Mouse (Mus musculus) gastrocnemius, postnatal 36 days (tissue): Measurements from ENCODE around the gene Prkab1. TPM values are rescaled to one million over a fixed set of nuclear protein-coding genes. Genes with fewer than 3 reads are reported as not detected.

Experiments
- DNase-seq, 2 experiments: peaks; one replicate each; pipeline ENCODE4 v3.0.0; 2022
- intact Hi-C: fragments of 180-260 bp; cut with DNase I; formaldehyde crosslinking; loops from one replicate; pipeline ENCODE4 v1.15.1; 2025
- long read RNA-seq, 2 experiments: library from polyadenylated mRNA; stranded (forward); transcript quantifications; one replicate each; pipeline ENCODE4 v2.0.0; 2021
- total RNA-seq, 2 experiments: library from RNA; stranded (reverse); gene quantifications; 2 replicates each; pipeline ENCODE4 v1.2.3; 2021

Prkab1 gene
- total RNA-seq, result 10 to 100 TPM in 1 of 2 experiments, 1 to 10 TPM in 1; 9.5 to 12.6 TPM
- long read RNA-seq, experiment 1, transcript Prkab1-202 (8 exons, 2,026 nt), result major isoform, 7 of 11 reads
- long read RNA-seq, experiment 1, partial matches to known transcripts, result 0 of 11 reads
- long read RNA-seq, experiment 1, other reads (novel, unspliced or antisense), result 1 of 11 reads
- long read RNA-seq, experiment 2, transcript Prkab1-201 (7 exons, 2,089 nt), result major isoform, 7 of 17 reads
- long read RNA-seq, experiment 2, transcript Prkab1-202 (8 exons, 2,026 nt), result major isoform, 7 of 17 reads
- long read RNA-seq, experiment 2, partial matches to known transcripts, result 0 of 17 reads
- long read RNA-seq, experiment 2, other reads (novel, unspliced or antisense), result 2 of 17 reads

DNA sequence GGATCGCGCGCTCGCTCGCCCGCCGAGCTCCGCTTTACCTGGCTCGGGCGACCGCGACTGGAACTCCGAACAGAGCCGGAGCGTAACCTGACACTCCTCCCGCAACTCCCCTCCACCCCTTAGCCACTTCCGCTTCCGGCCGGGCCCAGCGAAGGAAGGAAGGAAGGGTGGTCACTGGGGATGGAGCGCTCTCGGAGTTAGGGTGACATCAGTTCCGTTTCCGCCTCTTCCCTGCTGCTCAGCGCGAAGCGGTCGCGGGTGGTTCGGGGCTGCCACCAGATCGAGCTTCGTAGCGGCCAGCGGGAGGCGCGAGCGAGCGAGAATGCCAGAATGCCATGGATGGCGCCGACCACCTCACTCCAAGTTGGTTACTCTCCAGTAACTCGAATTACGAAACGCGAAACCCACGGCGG is at the start of gene Prkab1:
TSS of gene Prkab1 (minus strand) at position 182 of the 413 bp plus-strand sequence.
- intact Hi-C loops, result loop anchor here (10.0 kb wide), 1 partner anchor 450 kb away; no protein-coding TSS in a partner anchor
- peak; percentile 85 to 91 for DNase-seq

DNA sequence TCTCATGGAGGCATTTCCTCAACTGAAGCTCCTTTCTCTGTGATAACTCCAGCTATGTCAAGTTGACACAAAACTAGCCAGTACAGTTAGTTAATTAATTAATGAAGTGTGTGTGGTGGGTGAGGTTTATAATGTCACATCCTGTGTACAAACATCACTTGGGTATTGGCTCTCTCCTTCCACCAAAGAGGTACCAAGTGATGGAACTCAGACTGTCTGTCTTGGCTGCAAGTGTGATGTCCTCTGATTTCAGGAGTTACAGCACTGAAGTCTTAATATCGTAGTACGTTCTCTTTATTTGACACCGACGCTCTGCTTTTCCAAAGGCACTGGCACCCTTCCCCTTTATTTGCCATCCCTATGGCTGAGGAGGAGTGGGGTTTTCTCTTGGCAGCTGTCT is 45.3 kb upstream of the Prkab1 start:
- intact Hi-C loops, result no loop called here
- DNase-seq, result no peak

DNA sequence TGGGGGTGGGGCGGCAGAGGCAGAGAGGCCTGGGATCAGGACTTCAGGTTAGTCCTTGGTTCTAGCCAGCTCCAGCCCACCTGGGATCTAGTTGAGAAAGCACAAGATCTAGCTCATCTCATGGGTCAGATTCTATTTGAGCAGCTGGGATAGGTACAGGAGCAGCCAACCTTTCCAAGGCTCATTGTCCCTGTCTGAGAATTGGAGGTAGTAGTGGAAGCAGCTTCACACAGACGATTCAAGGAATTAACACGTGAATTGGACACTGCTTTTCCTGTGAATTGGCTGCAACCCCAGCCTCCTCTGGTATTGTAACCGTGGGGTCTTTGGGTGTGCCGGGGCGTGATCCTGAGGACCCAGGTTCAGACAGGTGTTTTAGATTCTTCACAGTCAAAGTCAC is 28.5 kb upstream of the Prkab1 start:
- intact Hi-C loops, result no loop called here
- no peak for DNase-seq

DNA sequence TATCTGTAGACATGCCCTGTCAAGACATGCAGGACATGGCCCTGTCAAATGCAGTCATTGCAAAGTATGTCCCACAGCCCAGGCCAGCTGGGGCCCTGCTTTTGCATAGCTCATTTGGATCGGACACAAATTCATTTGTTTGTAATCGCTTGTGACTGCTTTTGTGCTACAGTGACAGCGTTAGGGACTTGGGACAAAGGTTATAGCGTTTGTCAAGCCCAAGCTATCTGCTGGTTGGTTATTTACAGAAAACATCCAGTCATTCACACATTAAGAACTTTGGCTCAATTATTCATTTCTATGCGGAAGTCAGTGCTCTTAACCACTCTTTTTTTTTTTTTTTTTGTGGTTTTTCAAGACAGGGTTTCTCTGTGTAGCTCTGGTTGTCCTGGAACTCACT is 27.9 kb upstream of the Prkab1 start:
- DNase-seq, result no peak
- intact Hi-C loops, result no loop called here

DNA sequence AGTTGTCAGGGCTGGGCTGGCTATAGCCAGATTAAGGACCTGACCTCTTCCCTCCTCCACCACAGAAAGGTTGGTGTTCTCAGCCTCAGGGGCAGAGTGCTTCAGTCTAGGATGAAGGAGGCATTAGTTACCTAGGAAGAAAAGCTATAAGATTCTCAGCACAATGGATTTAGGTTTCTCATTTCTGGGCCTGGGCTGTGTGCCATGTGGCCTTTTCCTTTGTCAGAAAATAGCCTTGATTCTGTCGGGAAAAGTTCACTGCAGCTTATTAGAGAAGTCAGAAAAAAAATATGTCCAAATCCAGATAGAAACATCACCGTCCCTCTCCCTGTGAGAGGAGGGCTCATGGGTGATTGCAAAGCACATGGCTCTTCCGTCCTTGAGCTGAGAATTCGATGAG is 25.5 kb upstream of the Prkab1 start:
- intact Hi-C loops, result no loop called here
- no peak for DNase-seq

DNA sequence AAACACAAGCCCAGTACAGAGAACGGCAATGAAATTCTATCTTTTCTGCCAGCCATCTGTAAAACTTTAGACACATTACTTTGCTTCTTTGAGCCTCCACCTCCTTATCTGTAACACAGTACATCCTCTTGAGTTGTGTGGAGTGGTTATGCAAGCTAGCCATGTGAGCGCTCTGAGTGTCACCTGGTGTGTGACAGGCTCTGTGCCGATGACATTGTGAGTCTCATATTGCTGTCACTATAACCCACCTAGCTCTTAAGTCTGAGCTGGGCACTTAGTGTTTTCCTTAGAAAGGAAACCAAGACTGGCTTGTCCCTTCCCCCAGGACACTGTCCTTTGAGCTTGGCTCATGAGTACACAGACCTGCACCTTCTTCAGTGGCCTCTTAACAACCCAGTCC is 24.0 kb upstream of the Prkab1 start:
- DNase-seq, result no peak
- intact Hi-C loops, result no loop called here

DNA sequence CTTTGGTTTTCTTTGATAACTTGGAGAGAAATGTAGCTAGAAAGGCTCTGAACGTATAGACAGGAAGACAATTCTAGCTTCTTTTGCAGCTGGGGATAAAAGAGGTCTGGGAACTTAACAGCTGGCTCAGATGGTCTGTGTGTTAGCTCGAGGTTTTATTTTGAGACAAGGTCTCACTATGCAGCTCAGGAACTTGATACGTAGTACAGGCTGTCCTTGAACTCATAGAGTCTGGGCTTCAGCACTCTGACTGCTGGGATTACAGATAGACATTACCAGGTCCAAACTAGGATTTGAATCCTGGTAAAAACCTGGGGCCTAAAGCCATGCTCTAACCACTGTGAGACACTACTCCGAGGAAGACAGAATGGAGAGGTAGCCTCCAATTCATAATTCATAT is 21.9 kb upstream of the Prkab1 start:
- DNase-seq, result no peak
- intact Hi-C loops, result no loop called here

DNA sequence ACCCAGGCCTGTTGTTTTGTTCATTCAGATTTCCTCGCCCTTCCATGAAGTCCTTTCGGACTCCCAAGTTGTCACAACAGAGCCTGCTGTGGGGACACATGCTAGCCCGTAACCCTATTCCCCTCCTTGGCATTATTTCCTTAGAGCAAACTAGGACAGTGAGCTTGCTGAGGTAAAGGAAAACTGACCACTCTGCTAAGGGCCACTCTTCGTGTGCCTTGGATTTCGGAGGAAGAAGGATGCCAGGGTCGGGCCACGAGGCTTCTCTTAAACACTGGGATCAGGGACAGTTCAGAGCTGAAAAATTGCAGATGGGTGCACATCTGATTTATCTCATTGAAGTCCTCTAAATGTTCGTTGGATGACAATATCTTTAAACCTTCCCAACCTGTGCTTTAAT is 21.3 kb upstream of the Prkab1 start:
- DNase-seq, result no peak
- intact Hi-C loops, result no loop called here

DNA sequence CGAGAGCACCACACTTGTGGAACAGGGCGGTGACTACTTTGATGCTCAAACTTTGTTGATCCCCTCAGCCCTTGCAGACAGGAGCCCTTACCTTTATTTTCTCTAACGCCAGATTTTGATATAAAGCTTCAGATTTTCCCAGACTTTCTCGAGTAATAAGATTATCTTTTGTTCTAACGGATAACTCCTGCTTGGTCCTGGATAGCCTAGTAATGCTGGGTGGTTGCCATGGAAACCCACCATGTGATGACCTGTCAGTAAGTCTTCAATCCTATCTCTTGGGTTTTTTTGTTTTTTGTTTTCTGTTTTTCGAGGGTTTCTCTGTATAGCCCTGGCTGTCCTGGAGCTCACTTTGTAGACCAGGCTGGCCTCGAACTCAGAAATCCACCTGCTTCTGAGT is 17.9 kb upstream of the Prkab1 start:
- no peak for DNase-seq
- intact Hi-C loops, result no loop called here

DNA sequence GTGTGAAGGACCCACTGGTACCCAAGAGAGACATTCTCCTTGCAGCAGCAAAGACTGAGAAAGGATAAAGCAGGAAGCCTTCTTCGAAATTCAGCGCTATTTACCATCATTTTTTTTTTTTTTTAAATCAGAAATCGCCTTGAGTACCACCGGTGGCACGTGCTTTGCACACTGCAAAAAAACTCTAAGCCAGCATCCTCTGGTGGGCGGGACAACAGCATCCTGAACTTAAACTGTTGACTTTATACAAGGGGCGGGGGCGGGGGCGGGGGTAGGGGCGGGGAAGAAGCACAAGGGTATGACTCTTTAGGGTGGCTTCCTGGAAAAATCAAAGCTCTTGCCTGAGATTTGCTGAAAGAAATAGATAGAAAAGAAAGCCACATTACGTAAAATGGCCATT is 15.4 kb upstream of the Prkab1 start:
- intact Hi-C loops, result loop anchor here (2.0 kb wide), 1 partner anchor 41 kb away; no protein-coding TSS in a partner anchor
- DNase-seq, result no peak

DNA sequence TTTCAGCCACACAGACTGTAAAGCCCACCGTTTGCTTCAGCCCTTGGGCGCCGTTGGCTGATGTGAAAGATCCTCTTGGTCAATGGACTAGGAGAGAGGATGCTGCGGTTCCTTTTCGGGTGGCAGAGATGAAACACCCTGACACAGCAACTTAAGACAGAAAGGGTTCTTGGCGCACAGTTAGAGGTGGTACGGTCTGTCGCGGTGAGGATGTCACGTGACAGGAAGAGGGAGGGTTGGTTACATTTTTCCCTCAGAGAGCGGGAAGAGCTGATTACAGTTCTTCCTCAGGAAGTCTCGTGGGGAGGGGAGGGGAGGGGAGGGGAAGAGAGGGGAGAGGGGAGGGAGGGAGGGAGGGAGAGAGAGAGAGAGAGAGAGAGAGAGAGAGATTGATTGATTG is 13.4 kb upstream of the Prkab1 start:
- intact Hi-C loops, result loop anchor here (2.0 kb wide), 2 partner anchors 43 to 385 kb away; partner anchors contain the start of gene Hspb8
- no peak for DNase-seq

DNA sequence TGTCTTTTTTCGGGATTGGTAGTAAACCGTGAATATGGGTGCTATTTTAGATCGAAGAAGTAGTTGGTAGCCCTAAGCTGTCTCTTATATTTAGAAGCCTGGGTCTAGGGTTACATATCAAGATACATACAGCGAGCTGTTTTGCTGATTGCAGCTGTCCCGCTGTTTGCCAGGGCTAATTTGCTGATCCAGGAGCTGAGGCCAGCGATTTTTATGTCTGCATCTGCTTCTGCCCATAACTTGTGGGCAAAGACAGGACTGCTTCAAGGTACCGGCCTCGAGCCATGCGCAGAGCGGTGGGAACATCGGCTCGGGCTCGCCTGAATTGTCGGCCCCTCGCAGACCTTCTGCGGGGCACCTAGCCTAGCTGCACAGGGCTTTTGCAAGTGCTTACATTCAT is 12.2 kb upstream of the Prkab1 start:
- intact Hi-C loops, result loop anchor here (2.0 kb wide), 1 partner anchor 386 kb away; the partner anchor contains the start of gene Hspb8
- peak; percentile 49 for DNase-seq

DNA sequence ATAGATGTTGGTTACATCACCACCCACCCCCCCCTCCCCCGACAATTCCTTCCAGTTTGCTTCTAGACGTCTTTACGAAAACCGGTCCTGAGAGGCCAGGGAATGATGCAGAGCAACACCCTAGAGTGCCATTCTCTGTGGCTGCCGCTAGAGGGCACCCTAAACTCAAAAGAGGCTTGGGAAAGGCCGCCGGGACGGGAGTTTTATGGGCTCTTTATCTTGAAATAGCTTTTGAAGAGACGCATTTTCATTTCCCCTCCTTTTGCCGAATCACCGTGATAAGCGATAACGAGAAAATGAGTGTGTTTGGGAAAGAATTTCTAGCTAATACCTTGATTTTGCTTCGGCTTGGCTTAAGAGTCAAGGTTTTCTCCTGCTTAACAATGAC is 6.9 kb upstream of the Prkab1 start:
- intact Hi-C loops, result loop anchor here (2.0 kb wide), 1 partner anchor 82 kb away; no protein-coding TSS in a partner anchor
- peak in 1 of 2 experiments; percentile 51 for DNase-seq

DNA sequence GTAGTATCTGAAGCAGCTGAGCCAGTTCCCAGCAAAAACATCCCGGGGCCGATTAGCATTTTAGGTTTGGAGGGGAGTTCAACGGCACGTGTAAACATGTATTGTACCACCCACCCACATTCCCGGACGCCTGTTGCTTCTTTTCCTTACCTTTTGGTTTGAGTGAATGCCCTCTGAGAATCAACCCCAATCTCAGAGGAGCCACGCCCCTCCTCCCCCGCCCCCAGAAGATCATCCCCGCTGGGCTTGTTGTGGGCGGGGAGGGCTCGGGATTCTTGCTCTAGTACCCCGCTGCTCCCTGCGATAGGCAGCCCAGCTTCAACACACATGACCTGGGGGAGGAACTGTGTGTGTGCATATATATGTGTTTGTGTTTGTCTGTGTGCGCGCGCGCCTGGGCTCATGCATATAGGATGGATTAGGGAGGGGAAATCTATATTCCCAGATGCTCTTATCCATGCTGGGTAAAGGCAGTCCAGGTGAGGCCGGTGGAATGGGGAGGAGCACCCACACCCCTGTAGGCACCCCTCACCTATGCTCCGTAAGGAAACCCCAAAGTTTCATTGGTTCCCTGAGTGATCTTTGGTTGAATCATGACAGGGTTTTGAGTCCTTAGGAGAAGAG is 6.4 kb upstream of the Prkab1 start:
- intact Hi-C loops, result loop anchor here (2.0 kb wide), 1 partner anchor 82 kb away; no protein-coding TSS in a partner anchor
- DNase-seq, result no peak

DNA sequence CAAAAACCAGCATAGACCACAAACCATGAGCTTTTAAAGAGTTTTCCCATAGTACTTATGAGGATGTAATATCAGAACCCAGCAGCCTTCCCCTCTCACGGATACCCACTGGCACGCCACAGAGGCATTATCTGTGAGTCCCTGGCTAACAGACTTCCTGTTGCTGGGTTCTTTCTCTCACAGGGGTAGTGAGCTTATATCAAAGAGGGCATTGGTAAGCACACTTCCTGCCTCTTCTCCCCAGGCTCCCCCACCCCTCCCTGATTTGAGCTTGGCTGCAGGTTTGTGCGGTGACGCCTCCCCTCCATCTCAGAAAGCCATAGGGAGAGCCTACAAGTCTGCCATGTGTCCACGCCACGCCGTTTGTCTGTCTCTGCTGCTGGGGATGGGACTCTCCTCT is 4.8 kb upstream of the Prkab1 start:
- intact Hi-C loops, result loop anchor here (2.0 to 10.0 kb wide), 2 partner anchors 184 to 446 kb away; no protein-coding TSS in a partner anchor
- no peak for DNase-seq

DNA sequence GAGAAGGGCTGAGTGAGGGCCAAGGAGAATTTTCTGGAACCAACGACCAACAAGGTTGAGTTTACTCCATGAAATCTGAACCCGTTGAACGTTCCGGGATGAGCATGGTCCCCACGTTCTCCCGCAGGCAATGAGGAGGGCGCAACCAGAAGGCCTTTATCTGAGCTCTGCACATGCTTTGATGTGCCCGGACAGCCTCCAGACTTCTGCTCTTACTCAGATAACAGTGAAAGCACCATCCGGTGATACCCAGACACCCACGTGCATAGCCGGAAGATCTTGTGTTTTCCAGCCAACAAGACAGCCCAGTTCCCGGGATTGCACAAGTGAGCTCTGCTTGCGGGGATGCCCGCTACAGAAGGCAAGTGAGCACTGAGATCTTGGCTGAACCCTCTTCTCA is 2.3 kb upstream of the Prkab1 start:
- intact Hi-C loops, result loop anchor here (10.0 kb wide), 1 partner anchor 448 kb away; no protein-coding TSS in a partner anchor
- DNase-seq, result no peak

DNA sequence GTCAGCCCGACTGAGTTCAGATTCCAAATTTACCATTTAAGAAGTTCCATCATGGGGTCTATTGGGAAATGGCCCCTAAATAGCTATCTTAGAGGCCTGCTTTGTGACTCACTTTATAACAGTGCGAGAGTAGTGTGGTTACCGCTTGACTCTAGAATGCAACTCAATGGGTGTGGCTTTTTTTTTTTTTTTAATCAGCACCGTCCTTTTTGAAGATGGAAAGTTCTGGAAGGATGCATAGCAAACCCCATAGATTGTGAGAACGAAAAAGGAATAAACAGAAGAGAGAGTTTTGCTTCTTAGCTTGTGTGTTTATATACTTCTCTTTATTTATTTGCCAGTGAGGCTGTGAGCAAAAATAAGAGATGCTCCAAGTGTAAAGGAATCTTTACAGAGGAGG is 1.8 kb upstream of the Prkab1 start:
- intact Hi-C loops, result loop anchor here (10.0 kb wide), 1 partner anchor 449 kb away; no protein-coding TSS in a partner anchor
- DNase-seq, result no peak

DNA sequence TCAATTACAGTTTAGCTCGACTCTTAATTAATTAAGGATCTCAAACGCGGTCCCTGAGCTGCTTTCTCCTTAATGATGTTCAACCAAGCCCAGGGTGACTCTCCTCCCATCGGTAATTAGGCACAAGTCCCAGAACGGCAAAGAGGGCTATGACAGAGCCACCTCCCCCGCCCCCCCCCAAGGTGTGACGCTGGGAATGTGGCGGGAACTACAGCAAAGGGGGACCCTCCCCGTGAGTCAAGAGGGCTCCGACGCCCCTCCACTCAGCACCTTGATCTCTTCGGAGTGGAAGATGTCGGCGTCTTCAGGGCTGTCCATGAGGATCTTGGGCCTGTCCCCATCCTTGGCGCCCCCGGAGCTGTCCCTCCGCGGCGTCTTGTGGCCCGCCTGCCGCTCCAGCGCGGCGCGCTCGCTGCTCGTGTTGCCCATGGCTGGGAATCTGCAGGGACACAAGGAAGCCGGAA is 455 bp downstream of the Prkab1 start:
- DNase-seq, result no peak
- intact Hi-C loops, result loop anchor here (10.0 kb wide), 1 partner anchor 451 kb away; no protein-coding TSS in a partner anchor

DNA sequence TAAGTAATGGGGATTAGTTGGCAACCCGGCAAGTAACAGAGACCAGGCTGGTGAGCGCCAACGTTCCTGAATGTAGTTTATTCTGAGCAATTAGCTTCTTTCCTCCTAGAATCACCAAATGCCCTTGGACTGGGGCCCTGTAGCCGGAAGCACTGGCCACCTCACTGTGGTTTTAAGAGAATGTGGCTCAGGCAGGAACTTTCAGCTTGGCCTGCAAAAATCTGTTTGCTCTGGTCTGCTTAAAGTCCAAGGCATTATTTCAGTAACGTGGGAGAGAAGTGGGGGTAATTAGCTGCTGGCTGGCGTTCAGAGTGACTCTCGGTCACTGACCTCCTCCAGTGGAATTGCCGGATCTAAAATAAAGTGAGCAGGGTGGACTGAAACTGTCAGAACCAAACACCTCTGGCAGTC is 1.1 kb downstream of the Prkab1 start:
- no peak for DNase-seq
- intact Hi-C loops, result loop anchor here (10.0 kb wide), 1 partner anchor 452 kb away; no protein-coding TSS in a partner anchor

DNA sequence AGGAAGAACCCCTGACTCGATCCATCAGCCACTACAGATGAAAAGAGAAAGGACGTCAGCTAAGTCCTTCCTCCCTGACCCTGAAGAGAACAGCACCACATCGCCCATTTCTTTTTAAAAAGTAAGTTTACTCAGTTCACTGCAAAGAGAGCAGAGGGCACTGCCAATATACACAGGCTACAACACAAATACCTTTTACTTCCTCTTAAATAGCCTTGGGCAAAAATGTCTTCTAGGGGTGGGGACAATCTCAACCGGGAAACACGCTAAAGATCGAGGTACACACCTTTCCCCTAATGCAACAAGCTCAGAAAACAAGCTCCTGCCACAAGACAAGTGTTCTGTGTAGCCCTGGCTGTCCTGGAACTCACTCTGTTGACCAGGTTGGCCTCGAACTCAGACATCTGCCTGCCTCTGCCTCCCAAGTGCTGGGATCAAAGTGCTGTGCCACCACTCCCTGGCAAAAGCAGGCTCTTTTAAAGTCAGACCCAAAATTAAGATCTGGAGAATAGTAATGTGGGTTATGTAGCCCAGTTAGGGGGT is 1.6 kb downstream of the Prkab1 start:
- DNase-seq, result no peak
- intact Hi-C loops, result loop anchor here (10.0 kb wide), 1 partner anchor 452 kb away; no protein-coding TSS in a partner anchor

DNA sequence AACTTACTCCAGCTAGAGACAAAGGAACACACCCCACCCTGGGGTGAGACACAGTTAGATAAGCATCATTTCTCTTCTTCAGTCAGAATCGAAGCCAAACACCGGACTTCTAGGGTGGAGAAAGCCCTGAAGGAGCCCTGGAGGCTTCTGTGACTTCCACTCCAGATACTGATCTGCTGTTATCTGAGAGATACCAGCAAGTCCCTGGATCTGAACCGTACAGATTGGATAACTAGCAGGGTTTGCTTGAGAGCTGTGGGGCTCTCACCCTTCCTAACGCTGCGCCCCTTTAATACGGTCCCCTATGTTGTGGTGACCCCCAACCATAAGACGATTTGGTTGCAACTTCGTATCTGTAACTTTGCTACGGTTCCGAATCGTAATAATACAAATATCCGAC is 2.2 kb downstream of the Prkab1 start:
- DNase-seq, result no peak
- intact Hi-C loops, result loop anchor here (10.0 kb wide), 1 partner anchor 453 kb away; no protein-coding TSS in a partner anchor
